Mouse (Mus musculus) layer of hippocampus, adult 9-10 months (tissue): ENCODE measurements around the gene Edc3.
"Not testable (repeated sequence)": the region's sequence is repeated elsewhere in the genome, so short reads cannot be mapped to it uniquely, and the experiment has no call there.

Source experiments
- DNase-seq: peaks from one replicate; pipeline ENCODE4 v3.0.0; 2022; ENCODE audit warnings: low spot score

Gene Edc3

GRCm38 (mm10) chr9:57706496-57706895 lies 1.8 kb upstream of the Edc3 start:
- DNase-seq, result no peak

GRCm38 (mm10) chr9:57708720-57709274 lies 457 bp downstream of the Edc3 start:
- DNase-seq, result no peak

DNA sequence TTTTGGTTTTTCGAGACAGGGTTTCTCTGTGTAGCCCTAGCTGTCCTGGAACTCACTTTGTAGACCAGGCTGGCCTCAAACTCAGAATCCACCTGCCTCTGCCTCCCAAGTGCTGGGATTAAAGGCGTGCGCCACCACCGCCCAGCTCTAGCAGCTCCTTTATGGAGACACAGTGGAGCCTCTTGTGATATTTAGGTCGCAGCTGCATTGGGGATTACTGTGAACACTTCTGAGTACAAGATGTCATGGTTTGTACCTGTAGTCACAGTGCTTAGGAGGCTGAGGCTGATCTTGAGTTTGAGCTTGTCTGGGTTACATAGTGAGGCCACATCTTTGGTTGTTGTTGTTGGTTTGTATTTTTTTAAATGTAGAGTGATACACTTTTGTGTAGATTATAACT lies 1.9 kb downstream of the Edc3 start:
- not testable (repeated sequence) for DNase-seq

DNA sequence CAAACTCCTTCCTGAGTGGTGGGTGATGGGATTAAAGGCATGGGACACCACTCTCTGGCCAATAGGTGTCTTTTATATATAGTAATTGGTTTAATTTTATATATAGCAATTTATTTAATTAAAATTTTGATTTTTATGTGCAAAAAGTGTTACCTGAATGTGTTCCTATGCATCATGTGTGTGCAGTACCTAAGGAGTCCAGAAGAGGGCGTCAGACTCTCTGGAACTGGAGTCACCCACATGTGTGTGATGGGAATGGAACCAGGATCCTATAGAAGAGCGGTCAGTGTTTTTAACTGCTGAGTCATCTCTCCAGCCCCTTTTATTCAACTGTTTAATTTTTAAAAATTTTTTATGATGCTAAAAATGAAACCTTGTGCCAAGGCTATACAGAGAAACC lies 3.9 kb downstream of the Edc3 start:
- DNase-seq, result no peak

DNA sequence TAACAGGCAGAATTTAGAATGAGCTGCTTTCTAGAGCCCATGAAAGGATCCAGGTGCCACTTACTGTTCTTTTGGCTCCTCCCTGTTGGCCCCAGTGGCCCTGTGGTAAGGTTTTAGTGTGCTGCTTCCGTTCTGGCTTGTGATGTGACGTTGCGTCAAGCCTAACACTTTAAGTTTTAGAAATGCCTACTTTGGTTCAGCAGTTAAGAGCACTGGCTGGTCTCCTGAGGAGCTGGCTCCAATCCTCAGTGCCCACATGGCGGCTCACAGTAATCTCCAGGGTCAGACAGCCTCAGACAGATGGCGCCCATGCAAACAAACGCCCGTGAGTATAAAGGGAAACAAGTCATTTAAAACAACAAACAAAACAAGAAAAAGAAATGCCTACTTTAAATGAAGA lies 10.1 kb downstream of the Edc3 start:
- no peak for DNase-seq

GRCm38 (mm10) chr9:57720736-57721135 lies 12.4 kb downstream of the Edc3 start:
- DNase-seq, result no peak

- DNase-seq, result no peak
Observed at GRCm38 (mm10) chr9:57722371-57722770, 14.0 kb downstream of the Edc3 start.

- DNase-seq, result peak; percentile 17
Observed at GRCm38 (mm10) chr9:57723315-57723715, 15.0 kb downstream of the Edc3 start.

GRCm38 (mm10) chr9:57723796-57724195 lies 15.5 kb downstream of the Edc3 start:
- no peak for DNase-seq

DNA sequence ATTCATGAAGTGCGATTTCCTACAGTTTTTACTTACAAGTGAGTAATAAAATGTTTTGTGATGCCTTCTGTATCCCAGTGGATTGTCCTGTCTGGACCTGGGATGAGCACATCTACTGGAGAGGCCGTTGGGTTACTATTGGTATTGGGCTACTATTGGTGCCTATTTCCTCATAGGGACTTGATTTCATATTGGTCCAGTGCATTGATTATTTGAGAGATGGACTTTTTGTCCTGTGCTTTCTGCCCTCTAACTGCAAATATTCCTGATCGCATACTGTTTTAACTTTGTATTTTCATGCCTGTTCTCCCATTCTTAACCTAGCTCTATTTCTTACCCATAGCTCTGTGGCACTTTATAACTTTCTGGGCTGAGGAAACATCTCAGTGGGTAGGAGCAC lies 16.4 kb downstream of the Edc3 start:
- DNase-seq, result no peak

GRCm38 (mm10) chr9:57728312-57728711 lies 20.0 kb downstream of the Edc3 start:
- no peak for DNase-seq

DNA sequence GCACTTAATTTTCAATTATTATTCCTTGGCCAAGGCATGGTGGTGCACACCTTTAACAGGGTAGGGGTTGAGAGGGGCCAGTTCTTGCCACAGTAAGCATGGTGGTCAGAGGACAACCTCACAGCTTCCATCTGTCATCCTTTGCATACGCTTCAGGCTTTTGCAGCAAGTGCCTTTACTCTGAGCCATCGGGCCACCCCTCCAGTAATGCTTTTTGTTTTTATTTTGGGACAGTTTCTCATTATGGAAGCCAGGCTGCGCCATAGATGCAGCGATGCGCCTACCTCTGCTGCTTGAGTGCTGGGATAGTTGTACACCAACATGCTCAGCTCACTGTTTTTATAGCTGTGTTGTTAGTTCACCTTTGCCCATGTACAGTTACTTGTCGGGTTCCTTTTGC lies 25.3 kb downstream of the Edc3 start:
- no peak for DNase-seq

DNA sequence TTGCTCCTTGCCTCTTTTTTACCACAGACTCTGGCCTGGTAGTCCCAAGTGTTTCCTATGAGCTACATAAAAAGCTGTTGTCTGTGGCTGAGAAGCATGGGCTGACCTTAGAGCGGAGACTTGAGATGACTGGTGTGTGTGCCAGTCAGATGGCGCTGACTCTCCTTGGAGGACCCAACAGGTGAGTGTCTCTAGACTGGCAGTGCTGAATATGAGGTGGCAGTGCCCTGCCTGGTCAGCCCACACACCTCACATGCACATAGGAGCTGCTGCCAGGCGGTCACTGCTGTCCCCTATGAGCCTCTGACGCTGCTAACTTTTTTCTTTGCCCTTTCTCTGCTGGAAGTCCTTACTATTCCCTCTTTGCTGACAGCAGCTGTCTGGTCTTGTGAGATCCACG lies 31.5 kb downstream of the Edc3 start:
- DNase-seq, result no peak

- no peak for DNase-seq
Observed at GRCm38 (mm10) chr9:57744462-57745091, 36.2 kb downstream of the Edc3 start.

DNA sequence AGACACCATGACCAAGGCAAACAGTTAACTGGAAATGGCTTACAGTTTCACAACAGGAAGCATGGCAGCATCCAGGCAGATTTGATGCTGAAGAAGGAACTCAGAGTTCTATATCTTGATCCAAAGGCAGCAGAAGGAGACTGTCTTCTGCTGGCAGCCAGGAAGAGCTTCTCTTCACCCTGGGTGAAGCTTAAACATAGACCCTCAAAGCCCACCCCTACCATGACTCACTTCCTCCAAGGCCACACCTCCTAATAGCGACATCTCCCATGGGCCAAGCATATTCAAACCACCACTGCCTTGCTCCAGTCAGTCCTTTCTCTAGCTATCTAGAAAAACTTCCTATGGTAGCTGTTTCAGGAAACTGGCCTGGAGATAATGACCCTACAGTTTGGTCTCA lies 38.7 kb downstream of the Edc3 start:
- DNase-seq, result no peak

- no peak for DNase-seq
Observed at GRCm38 (mm10) chr9:57748137-57748536, 39.8 kb downstream of the Edc3 start.

- DNase-seq, result no peak
Observed at GRCm38 (mm10) chr9:57748831-57749230, 40.5 kb downstream of the Edc3 start.

- no peak for DNase-seq
Observed at GRCm38 (mm10) chr9:57750901-57751300, 42.6 kb downstream of the Edc3 start.

- DNase-seq, result no peak
Observed at GRCm38 (mm10) chr9:57757578-57757977, 49.2 kb downstream of the Edc3 start.

DNA sequence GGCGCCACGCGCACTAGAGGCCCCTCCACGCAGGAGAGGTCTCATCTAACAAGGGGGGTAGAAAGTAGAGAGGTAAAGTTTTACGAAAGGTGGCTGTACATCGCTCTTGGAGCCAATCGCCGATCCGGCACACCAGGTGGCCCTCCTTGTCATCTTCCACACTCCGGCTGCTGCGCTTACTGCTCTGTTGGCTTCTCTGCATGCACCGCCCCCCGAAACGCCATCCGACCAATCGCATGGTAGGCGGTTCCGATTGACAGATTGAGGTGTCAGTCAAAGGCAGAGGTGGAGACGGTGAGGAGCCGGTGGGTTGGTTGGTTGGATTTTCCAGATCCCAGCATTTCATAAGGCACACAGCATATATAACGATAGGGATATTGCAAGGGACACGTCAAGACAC lies 50.2 kb downstream of the Edc3 start:
- no peak for DNase-seq

DNA sequence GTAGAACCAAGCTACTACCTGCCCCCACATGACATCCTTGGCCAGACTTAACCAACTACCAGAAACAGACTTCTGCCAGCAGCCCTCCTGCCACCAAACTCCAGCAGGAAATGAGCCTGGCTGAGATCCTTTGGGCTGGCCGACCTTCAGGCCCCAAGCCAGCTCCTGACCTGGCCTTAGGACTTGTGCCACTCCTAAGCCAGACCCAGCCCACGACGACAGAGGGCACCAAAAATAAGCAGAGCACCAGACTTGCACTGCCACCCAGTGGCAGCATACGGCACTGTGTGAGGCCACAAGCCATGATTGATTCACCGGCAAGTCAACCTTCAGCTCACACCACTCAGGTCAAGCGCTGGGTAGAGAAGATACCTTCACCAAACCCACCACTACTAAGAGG lies 50.9 kb downstream of the Edc3 start:
- no peak for DNase-seq

GRCm38 (mm10) chr9:57760416-57761146 lies 52.2 kb downstream of the Edc3 start:
- DNase-seq, result no peak
